Mouse (Mus musculus) adrenal gland, adult 18-20 months (tissue): Measurements from ENCODE around the gene Ifitm10. TPM values are rescaled to one million over a fixed set of nuclear protein-coding genes. Genes with fewer than 3 reads are reported as not detected.
"Not testable (repeated sequence)": the region's sequence is repeated elsewhere in the genome, so short reads cannot be mapped to it uniquely, and the experiment has no call there.

Experiments
- DNase-seq, 2 experiments: peaks; one replicate each; pipeline ENCODE4 v3.0.0; 2021 to 2022; ENCODE audit warnings: low spot score in 2 of 2
- total RNA-seq, 2 experiments: library from RNA; stranded (reverse); gene quantifications; 1 replicate in 1 of 2; 2 replicates in 1 of 2; pipeline ENCODE4 v1.2.3; 2021

Ifitm10 gene
- total RNA-seq, 2 experiments from 2014 or later: 2.1 to 3.1 TPM

- DNase-seq: no peak
These were observed 3.7 kb downstream of the Ifitm10 start for GRCm38 (mm10) chr7:142369820-142370219.

GRCm38 (mm10) chr7:142368856-142369255 lies 4.7 kb downstream of the Ifitm10 start:
- no peak for DNase-seq

- no peak for DNase-seq
These were observed 10.4 kb downstream of the Ifitm10 start for GRCm38 (mm10) chr7:142363107-142363506.

GRCm38 (mm10) chr7:142360743-142361142 lies 12.8 kb downstream of the Ifitm10 start:
- DNase-seq: no peak

GRCm38 (mm10) chr7:142359129-142359528 lies 14.4 kb downstream of the Ifitm10 start:
- DNase-seq: no peak

GRCm38 (mm10) chr7:142357566-142357965 lies 16.0 kb downstream of the Ifitm10 start:
- no peak for DNase-seq

GRCm38 (mm10) chr7:142354661-142355233 lies 18.8 kb downstream of the Ifitm10 start:
- no peak for DNase-seq

- no peak for DNase-seq
These were observed 19.7 kb downstream of the Ifitm10 start for GRCm38 (mm10) chr7:142353854-142354253.

- no peak for DNase-seq
These were observed 22.0 kb downstream of the Ifitm10 start for GRCm38 (mm10) chr7:142351569-142351968.

GRCm38 (mm10) chr7:142349308-142349961 lies 24.1 kb downstream of the Ifitm10 start:
- DNase-seq: no peak

GRCm38 (mm10) chr7:142347542-142347941 lies 26.0 kb downstream of the Ifitm10 start:
- DNase-seq: no peak

- no peak for DNase-seq
These were observed 31.3 kb downstream of the Ifitm10 start for GRCm38 (mm10) chr7:142342247-142342640.

- no peak for DNase-seq
These were observed 31.8 kb downstream of the Ifitm10 start for GRCm38 (mm10) chr7:142341564-142342246.

- DNase-seq: no peak
These were observed 33.1 kb downstream of the Ifitm10 start for GRCm38 (mm10) chr7:142340269-142340970.

- no peak for DNase-seq
These were observed 38.4 kb downstream of the Ifitm10 start for GRCm38 (mm10) chr7:142335151-142335550.

GRCm38 (mm10) chr7:142334246-142334645 lies 39.3 kb downstream of the Ifitm10 start:
- DNase-seq: peak; percentile 89 to 94

GRCm38 (mm10) chr7:142332741-142333140 lies 40.8 kb downstream of the Ifitm10 start:
- not testable (repeated sequence) for DNase-seq

GRCm38 (mm10) chr7:142331281-142331680 lies 42.3 kb downstream of the Ifitm10 start:
- DNase-seq: no peak

- DNase-seq: peak in 1 of 2 experiments; percentile 38
These were observed 43.3 kb downstream of the Ifitm10 start for GRCm38 (mm10) chr7:142330271-142330724.

- DNase-seq: no peak
These were observed 45.0 kb downstream of the Ifitm10 start for GRCm38 (mm10) chr7:142328507-142328906.

- DNase-seq: no peak
These were observed 46.7 kb downstream of the Ifitm10 start for GRCm38 (mm10) chr7:142326714-142327445.
